Mouse (Mus musculus) lung, postnatal 0 days (tissue): ENCODE measurements around the gene Heatr5b.

Experiments used
- CTCF ChIP-seq: IDR thresholded peaks from 2 replicates; pipeline ENCODE4 v1.5.1; 2016; ENCODE audit warnings: antibody characterized with exemption, mild to moderate bottlenecking
- EP300 ChIP-seq: IDR thresholded peaks from 2 replicates; pipeline ENCODE4 v1.6.1; 2016; ENCODE audit warnings: antibody characterized with exemption, mild to moderate bottlenecking, control low read depth

DNA sequence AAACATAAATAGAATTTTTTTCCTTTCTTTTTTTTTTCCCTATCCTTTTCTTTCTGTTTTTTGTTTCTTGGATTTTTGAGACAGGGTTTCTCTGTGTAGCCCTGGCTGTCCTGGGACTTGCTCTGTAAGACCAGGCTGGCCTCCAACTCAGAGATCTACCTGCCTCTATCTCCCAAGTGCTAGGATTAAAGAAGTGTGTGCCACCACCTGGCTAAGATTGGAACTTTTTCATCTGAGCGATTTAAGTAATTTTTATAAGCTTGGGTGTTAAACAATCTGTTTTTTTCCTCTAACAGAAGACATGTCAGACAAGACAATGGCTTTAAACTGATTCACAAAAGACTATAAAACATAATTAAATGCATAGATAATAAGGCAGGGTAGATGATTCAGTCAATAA, 96.7 kb downstream of the Heatr5b start:
- no peak for TF ChIP-seq EP300
- TF ChIP-seq CTCF, result peak; percentile 37
